Mouse (Mus musculus) MN1 (cell line): ENCODE results near the gene Rasgef1b.

Experiments
- DNase-seq: peaks from one replicate; pipeline ENCODE4 v3.0.0-alpha.2; 2016; ENCODE audit warnings: low spot score

Gene Rasgef1b

GRCm38 (mm10) chr5:99291084-99291830 lies 437.6 kb downstream of the Rasgef1b start:
- no peak for DNase-seq

- DNase-seq: no peak
Observed at GRCm38 (mm10) chr5:99288262-99288661, 440.6 kb downstream of the Rasgef1b start.

GRCm38 (mm10) chr5:99287647-99288185 lies 441.1 kb downstream of the Rasgef1b start:
- no peak for DNase-seq

- no peak for DNase-seq
Observed at GRCm38 (mm10) chr5:99286575-99286974, 442.3 kb downstream of the Rasgef1b start.

- no peak for DNase-seq
Observed at GRCm38 (mm10) chr5:99286024-99286423, 442.8 kb downstream of the Rasgef1b start.

- DNase-seq: no peak
Observed at GRCm38 (mm10) chr5:99284369-99284768, 444.5 kb downstream of the Rasgef1b start.

- no peak for DNase-seq
Observed at GRCm38 (mm10) chr5:99283636-99284035, 445.2 kb downstream of the Rasgef1b start.

- no peak for DNase-seq
Observed at GRCm38 (mm10) chr5:99280536-99280935, 448.3 kb downstream of the Rasgef1b start.

GRCm38 (mm10) chr5:99279016-99279757 lies 449.7 kb downstream of the Rasgef1b start:
- DNase-seq: no peak

- DNase-seq: no peak
Observed at GRCm38 (mm10) chr5:99278364-99278763, 450.5 kb downstream of the Rasgef1b start.

- DNase-seq: no peak
Observed at GRCm38 (mm10) chr5:99277536-99277935, 451.3 kb downstream of the Rasgef1b start.

GRCm38 (mm10) chr5:99274119-99274563 lies 454.7 kb downstream of the Rasgef1b start:
- no peak for DNase-seq

- DNase-seq: no peak
Observed at GRCm38 (mm10) chr5:99271531-99271930, 457.3 kb downstream of the Rasgef1b start.

- DNase-seq: no peak
Observed at GRCm38 (mm10) chr5:99269131-99269530, 459.7 kb downstream of the Rasgef1b start.

- DNase-seq: no peak
Observed at GRCm38 (mm10) chr5:99267338-99267737, 461.5 kb downstream of the Rasgef1b start.

- DNase-seq: no peak
Observed at GRCm38 (mm10) chr5:99266301-99266700, 462.6 kb downstream of the Rasgef1b start.

GRCm38 (mm10) chr5:99262197-99262920 lies 466.5 kb downstream of the Rasgef1b start:
- no peak for DNase-seq

GRCm38 (mm10) chr5:99261121-99261724 lies 467.6 kb downstream of the Rasgef1b start:
- no peak for DNase-seq

- no peak for DNase-seq
Observed at GRCm38 (mm10) chr5:99258003-99258500, 470.8 kb downstream of the Rasgef1b start.

GRCm38 (mm10) chr5:99252203-99253135 lies 476.4 kb downstream of the Rasgef1b start:
- no peak for DNase-seq
